Mouse (Mus musculus) T-helper 17 cell (primary cell): ENCODE results near the gene Ptprt.

Source experiments
- in situ Hi-C, 2 experiments: fragments of 300-600 bp; cut with MboI, MseI; formaldehyde crosslinking; loops; 1 replicate in 1 of 2; 2 replicates in 1 of 2; pipeline ENCODE4 v1.15.1; 2025; ENCODE audit warnings: high pct_unique_total_duplicates in 2 of 2

Gene Ptprt

DNA sequence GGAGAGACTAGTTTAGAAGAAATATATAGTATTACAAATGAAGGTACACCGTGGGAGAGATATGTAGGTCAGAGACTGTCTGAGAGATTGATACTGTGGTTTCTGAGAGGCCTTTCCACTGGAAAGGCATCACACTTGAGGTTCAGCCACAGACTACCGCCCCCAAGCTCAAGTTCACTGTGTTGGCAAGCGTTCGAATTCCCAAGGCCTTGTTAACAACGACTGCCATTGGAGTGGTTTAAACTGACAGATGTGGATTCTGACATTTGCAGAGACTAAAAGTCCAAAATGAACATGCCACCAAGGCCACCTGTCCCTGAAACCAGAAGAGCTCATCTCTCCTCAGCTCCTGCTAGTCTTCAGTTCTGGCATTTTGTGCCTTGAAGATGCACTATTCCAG is 951.6 kb downstream of the Ptprt start:
- in situ Hi-C loops = no loop called here

DNA sequence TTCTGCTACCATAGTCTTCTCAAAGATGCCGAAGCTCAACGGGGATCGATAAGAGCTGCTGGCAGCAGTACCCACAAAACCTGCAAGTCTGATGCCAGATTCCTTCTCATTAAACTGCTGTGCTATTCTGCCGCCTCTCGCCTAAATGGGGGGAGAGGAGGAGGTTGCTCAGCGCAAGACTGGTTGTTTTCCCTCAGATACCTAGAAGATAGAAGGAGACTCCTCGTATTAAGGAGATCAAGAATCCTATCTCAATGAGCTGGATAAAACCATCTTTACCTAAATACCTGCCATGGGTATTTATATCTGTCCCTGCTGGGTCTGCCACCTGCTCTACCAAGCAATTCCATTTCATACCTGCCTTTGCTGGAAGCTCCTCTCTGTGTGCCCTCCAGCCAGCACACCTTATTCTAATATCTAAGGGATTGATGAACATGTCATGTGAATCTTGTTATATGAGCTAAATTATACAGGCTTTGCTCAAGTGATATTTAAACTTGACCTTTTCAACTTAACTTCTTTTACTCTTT is 954.5 kb downstream of the Ptprt start:
- in situ Hi-C loops = no loop called here

DNA sequence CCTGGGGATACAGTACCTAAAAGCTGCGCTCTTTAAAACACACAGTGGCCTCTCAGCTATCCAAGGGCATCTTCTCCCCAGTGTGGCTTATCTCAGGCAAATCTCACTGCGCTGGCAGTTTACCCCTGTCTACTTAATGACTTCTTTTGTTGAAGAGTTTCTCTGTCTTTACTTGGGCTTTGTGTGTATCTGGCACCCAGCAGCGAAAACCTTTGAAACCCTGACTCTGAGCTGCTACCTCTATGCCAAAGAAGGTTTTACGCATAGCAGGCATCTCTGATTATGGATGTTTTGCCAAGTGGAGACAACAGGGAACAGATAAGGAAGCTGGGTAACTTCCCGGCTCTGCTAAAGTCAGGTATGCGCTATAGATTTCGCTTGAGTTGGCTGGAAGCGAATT is 956.1 kb downstream of the Ptprt start:
- in situ Hi-C loops = no loop called here

DNA sequence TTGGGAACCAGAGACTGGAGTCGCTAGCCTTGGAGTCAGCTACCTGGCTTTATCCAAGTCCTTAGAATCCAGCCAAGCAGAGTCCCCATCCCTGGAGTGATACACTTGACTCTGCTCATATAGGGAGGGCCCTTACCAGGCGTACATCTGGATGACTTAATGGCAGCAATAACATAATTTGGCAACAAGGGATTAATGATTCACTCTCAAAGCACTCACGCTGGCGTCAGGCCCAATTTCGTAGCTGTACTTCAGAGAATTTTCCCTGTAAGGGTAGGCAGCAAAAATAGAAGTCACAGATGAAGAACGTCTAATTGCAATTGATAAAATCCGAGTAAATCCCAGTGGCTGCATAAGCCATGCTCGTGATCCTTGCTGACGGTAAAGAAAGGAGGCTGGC is 956.5 kb downstream of the Ptprt start:
- in situ Hi-C loops = no loop called here

DNA sequence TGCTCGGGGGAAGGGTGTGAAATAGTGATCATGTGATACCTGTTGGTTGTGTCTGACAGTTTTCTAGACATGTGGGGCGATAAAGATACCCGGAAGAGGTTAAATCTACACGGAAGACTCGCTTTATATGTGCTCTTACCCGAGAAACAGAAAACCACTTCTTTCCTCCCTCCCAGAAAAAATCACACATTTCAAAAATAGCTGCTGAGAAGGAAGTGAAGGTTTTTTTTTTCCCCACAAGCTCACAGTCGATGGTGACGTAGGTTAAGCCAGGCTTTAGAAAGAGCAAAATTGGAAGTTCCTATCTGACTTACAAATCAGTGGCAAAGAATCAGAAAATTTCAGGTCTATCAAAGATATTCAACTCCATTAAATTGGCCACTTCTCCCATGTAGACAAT is 965.1 kb downstream of the Ptprt start:
- in situ Hi-C loops = no loop called here

DNA sequence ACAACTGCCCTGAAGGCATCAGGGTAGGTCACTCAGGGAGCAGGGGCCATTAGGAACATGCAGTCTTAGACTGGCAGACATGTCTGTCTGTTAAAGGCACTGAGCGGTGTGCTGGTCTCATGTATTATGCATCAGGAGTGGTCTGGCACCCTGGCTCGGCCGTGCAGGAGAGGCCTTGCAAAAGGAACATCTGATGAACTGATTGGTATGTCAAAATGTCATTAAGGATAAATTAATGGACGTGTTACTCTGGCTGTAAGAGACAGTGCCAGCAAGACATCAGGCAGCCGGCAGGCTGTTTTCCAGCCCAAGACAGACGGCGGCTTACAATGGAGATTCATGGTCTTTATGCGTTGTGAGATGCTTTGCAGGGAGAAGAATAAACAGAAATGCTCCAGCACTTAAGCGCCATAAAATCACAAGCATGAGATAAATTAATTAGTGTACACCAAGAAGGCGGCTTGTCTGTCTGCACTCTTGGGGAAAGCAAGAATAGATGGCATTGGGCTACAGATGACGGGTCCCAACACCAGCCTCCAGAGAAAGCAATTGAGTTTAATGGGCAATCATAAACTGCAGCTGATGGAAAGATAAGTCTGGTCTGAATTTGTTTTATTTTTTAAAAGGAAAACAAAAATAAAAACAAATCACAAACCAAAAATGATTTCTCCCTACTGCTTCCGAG is 992.5 kb downstream of the Ptprt start:
- in situ Hi-C loops = no loop called here

DNA sequence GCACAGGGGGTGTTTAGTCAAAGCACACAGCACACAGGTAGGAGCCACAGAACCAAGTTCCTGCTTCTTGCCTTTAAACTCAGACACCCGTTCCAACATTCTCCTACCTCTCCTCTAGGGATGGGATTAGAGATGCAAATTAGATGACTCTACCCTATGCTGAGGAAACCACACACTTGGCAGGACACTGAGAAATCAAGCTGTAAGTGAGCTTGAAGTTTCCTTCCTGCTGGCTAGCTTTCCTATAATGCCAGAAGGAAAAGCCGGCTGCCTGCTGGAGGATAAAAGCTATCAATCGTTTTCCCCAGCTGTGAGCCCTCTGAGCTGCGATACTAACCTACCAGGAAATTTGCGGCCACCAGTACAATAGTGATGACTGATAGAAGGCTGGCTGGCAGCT is 999.0 kb downstream of the Ptprt start:
- in situ Hi-C loops = no loop called here

DNA sequence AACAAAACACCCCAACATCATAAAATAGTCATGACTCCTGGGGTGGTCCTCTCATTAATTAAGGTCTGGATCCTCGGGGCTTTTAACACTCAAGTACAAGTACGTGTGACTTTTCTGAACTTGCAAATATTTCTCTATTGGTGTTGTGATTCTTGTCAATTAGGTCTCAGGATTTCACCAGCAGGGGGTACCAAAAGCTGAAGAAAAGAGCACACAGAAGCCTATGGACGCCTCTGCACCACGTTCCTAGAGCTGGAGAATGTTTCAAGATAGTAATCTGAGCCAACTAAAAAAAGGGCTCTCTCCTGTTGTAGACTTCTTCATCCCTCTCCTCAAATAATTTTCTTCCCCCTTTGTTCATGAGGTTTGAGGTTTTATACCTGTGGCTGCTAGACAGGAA is 1000.1 kb downstream of the Ptprt start:
- in situ Hi-C loops = no loop called here

DNA sequence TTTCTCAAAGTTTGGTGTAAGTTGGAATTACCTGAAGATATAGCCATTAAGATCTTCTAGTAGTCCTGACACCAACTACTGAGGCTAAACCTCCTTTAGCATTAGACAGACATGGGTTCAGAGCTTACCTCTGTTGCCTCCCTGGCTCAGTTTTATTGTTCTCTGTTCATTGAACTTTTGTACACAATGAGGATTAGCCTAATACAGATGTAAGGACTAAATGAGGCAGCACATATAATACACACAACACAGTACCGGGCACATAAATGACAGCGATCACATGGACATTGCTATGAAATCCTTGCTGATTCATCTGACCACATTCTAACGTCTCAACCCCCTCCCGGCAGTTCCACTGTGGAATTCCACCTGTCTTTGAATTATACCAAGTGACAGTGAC is 1003.9 kb downstream of the Ptprt start:
- in situ Hi-C loops = no loop called here

DNA sequence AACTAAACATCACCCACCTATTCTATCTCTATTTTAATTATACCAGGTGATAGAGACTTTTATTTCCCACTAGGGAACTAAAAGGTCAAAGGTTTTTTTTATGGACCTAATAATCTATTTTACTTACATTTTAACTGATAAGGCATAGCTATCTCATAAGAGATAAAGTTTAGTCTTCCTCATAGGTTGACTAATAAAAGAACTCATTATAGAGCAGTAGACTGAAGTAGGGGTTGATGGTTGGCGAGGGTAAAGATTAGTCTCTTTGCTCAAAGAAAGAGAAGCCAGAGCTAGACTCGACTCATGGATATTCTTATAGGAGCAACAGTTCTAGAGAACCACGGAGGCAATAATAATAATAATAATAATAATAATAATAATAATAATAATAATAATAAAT is 1004.3 kb downstream of the Ptprt start:
- in situ Hi-C loops = no loop called here

DNA sequence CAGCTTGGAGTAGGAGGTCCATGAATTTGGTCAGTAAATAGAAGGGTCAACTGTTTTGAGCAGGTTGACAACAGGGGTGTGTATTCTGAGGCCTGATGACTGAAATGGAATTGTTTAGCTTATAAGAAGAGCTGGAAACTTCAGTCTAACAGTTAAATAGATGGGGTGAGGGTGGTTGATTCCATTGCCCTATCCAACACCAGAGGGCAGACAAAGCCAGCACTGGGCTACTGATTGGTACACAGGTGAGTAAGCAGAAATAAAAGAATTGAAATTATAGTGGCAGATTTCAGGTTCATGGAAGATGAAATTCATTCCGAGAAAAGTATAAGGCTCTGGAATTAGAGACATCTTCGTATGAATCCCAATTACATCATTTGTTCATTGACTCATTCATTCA is 1020.1 kb downstream of the Ptprt start:
- in situ Hi-C loops = no loop called here

DNA sequence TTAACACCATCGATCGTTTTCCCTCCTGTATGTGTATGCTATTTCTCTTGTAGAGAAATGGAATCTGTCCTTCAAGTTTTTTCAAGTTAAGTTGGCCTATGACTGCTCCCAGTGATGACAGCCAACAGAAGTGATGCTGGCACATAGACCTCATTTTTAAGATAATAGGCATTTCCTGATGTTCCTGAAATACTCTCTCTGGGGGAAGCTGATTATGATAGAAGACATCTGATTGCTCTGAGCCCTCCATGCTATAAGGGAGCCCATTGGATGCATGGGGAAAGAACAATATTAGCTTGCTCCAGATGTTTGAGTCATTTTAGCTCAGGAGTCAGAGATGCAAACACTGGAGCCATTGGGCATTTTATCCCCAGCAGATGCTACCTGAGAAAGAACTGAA is 1026.9 kb downstream of the Ptprt start:
- in situ Hi-C loops = no loop called here

DNA sequence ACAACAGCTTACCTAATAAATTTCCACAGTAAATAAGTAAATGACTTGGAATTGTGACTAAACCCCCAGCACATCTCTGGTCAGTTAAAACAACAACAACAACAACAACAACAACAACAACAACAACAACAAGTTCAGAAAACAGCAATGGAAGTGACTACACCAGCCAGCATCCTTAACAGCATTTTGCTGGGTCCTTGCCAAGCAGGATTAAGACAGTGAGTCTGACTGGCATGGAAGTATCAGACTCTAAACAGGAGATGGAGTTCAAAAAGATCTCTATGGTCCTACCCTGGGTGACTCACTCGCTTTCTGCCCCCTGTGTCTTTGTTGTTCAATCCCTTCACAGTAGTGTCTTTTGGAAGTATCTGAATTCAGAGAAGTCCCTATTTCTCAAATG is 1035.1 kb downstream of the Ptprt start:
- in situ Hi-C loops = no loop called here

DNA sequence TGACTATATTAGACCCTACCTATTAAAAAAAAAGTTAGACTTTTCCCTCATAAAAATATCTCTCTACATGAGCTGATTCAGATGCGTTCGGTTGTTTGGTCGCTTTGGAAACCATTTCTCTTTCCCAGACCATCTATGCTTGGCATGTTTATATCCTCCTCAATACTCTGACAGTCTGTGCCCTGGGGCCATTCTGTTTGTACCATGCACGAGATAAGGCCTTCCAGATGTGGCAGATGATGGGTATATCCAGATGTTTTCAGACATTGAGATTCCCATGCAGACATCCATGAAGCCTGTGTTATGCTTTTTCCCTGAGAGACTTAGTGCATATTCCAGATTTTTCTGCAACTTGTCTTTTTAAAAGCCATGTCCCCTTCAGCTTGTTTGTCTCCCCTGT is 1052.5 kb downstream of the Ptprt start:
- in situ Hi-C loops = no loop called here

DNA sequence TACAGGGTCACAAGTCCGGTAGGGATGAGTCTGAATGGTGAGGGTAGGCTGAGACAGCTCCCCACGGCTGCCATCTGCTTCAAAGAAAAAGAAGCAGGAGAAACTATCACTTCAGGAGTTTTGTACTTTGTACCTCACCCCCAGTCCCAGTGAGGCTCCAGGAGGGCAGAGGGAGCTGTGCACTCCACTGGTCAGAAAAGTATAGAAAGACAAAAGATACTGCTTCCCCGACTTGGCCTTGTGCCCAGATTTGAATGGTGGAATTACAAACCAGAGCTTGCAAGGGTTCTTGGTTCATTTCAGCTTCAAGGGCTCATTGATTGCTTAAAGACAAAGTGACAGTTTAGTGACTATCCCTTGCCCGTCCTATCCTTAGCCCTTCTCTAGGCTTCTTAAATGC is 1053.6 kb downstream of the Ptprt start:
- in situ Hi-C loops = no loop called here

DNA sequence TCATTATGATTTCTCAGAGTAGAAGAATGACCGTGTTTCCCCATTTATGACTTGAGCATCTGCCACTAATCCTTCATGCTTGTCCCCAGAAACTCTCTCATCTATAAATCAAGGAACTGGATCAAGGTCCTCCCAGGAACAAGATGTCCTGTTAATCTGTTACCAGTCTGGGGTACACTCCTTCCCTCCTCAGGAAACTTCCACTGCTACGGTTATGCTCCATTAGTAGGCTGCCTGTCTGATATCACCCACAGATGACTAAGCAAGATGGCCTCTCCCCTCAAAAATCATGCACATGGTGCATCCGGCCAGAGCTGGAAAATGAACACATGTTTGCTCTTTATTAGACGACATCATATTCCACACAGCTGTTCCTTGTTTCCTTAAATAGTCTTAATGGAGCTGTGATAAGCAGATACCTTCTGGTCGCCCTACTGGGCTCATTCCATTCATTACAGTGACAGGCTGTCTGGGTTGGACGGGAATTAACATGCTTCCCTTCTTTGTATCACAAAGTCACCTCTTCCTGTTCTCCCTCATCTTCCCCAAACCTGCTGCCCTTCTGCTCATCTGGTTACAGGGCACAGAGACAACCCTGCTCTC is 1060.6 kb downstream of the Ptprt start:
- in situ Hi-C loops = no loop called here

DNA sequence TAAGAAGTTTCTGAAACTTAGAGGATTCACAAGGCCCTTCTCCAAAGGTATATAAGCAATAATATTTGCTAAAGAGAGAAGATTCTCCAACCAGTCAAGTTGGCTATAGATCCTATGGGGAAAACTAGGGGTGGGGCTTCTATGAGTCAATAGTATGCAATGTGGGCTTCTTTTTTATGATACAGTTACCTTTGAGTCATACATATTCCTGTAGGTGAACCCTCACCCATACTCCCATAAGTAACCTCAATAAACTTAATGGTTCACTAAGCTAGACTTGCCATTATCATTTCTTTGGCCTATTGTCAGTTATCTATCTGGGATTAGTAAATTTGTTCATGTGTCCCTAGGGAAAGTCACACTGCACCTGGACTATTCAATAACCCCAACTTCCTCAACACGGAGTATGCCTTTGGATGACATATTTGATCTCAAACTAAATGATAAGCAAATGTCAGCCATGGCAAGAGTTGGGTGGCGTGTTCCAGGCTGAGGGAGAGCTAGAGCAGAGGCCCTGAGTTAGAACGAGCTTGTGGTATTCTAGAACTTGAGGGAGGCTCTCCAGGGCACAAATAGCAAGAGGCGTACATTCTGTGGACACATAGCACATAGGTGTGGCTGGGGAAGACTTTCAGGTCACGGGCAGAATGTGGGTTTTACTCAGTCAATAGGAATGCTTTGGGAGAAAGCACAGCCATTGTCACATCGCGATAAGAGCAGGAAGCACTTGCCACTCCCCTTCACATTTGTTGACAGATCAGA is 1067.4 kb downstream of the Ptprt start:
- in situ Hi-C loops = no loop called here

DNA sequence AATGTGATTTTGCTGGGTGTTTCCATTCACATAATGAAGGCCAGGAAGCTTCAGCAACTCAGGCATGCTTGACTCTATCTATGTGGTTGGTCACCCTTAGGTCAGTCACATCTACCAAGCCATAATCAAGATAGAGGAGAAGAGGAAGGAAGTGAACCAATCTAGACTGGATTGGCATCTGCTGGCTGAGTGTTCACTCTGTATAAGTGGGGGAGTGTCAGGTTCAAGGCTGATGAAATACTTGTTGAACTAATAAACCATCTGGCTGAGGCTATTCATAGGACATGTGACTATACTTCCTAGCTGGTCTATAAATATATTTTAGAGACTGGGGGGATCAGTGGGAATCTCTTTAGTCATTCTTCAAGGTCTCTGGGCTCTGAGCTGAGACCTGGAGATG is 1086.5 kb downstream of the Ptprt start:
- in situ Hi-C loops = no loop called here

DNA sequence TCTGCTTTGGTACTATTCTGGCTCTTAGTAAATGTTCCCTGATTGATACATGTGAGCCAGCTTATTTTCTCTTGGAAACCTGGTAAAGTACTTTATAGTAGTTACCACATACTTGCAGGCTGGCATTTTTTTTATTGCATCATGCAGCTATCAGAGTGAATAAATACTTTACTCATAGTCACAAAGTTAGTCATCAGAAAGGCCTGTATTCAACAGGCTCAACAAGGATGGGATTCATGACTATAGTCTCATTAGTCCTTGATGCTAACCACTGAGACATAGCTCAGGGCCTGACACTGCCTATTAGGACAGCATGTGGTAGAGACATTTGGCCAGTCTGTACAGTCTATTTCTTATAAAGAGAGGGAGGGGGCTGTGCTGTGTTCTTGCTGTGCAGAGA is 1088.7 kb downstream of the Ptprt start:
- in situ Hi-C loops = no loop called here

DNA sequence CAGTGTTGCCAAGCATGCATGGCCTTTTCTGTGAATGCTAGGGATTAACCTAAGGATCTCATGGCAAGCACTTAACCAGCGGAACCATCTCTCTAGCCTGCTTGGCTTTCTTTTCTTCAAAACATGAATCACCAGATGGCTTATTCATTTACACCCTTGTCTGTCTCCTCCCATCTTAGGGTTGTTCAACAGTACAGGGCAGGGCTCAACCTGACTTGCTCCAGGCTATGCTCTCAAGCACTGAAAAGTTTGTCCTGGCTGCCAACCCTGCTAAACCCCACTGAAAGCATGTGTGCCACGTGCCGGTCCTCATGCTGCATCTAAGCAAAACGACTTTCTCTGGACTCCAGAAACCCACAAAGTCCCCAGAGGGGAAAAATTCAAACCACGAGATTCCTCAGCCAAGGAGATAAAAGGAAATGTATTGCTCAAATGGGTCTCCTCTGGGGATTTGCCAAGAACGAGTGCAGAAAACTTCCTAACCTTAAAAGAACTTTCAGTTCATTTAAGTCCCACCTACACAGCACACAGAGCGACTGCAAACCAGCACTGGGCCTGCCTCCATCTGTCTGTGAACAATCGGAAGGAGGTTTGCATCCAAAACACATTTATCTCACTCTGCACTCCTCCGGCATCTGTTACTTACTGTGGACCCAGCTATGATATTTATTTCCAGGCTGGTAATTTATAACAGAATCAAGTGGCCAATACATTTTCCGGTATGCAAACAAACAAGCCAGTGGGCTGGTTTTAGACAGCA is 1090.5 kb downstream of the Ptprt start:
- in situ Hi-C loops = no loop called here

DNA sequence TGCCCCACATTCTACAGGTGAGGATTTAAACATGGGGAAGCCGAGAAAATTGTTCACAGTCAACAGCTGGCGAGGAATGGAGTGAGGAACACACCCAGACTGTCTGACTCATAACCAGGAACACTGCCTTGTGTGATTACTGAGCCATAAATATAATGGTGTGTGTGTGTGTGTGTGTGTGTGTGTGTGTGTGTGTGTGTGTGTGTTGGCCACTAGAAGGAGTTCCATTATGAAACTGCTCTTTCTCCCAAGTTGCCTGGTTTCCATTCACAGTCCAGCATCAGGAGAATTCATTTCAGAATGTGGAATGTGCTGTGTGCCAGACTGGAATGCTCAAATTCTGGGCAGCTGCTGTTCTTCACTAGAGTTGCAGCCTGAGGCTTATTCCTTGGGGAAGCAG is 1099.4 kb downstream of the Ptprt start:
- in situ Hi-C loops = no loop called here

DNA sequence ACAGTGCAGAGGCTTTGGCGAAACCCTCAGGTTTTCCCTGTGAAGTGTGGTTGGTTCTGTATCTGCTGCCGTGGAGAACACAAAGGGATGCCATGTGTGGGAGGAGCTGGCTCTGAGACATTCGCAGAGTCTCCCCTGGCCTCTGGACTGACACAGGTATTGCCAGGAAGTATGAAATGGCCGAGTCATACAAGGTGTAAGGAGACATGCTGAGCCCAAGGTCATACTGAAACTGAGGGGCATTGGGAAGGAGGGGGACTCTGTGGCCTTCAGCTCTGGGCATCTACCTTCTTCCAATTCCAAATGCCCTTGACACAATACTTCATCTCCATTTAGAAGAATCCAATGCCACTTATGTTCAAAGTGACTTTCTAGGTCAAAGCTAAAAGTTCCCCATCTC is 1103.1 kb downstream of the Ptprt start:
- in situ Hi-C loops = no loop called here
